Mouse (Mus musculus) liver, adult 2 months (tissue): ENCODE measurements around the gene Rnd2.
"Not testable (repeated sequence)": the region's sequence is repeated elsewhere in the genome, so short reads cannot be mapped to it uniquely, and the experiment has no call there.

Source experiments
- CTCF ChIP-seq: fragments of 200-500 bp; IDR thresholded peaks from 2 replicates; pipeline ENCODE4 v1.5.1; 2011; ENCODE audit warnings: low read depth, low read length, control low read depth
- POLR2A ChIP-seq: fragments of 200-500 bp; IDR thresholded peaks from 2 replicates; pipeline ENCODE4 v1.6.1; 2011; ENCODE audit warnings: low read length, control low read depth; ENCODE audit not compliant: insufficient read depth; ENCODE audit errors: extremely low read depth

DNA sequence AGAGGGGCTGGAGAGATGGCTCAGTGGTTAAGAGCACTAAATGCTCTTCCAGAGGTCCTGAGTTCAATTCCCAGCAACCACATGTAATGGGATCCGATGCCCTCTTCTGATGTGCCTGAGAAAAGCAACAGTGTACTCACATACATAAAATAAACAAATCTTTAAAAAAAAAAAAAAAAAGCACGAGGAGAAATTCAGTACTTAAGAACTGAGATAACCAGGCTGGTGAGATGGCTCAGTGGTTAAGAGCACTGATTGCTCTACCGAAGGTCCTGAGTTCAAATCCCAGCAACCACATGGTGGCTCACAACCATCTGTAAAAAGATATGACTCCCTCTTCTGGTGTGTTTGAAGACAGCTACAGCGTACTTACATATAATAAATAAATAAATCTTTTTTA, 15.2 kb upstream of the Rnd2 start:
- TF ChIP-seq POLR2A, CTCF: not testable (repeated sequence)
